Mouse (Mus musculus): ENCODE data around the gene Ell.

GRCm38 (mm10) chr8:70495001-70495770, 44.1 kb upstream of the Ell start:
- TF ChIP-seq EP300 (IDR thresholded peaks at IDR 0.05; ENCODE audit: insufficient read depth, low read depth, low read length) (no peak), CTCF (IDR thresholded peaks at IDR 0.05; ENCODE audit: low read depth, low read length) (no peak), POLR2A (IDR thresholded peaks at IDR 0.05; ENCODE audit: insufficient read depth, low read length) (no peak)
